Mouse (Mus musculus) CH12.LX (cell line): ENCODE measurements around the gene Samd14.
A peak's percentile ranks its signal among the peaks of the same experiment; 100 is the strongest.

ENCODE experiments used
- BHLHE40 ChIP-seq: IDR thresholded peaks from 2 replicates; pipeline ENCODE4 v1.6.1; 2011; ENCODE audit warnings: mild to moderate bottlenecking, low read depth, low read length, improper control_type of control experiment
- CHD1 ChIP-seq: IDR thresholded peaks from 2 replicates; pipeline ENCODE4 v1.6.1; 2012; ENCODE audit warnings: low read depth, low read length, improper control_type of control experiment, inconsistent platforms
- CTCF ChIP-seq, 2 experiments: IDR thresholded peaks in 1 of 2; conservative IDR thresholded peaks in 1 of 2; 2 replicates each; pipeline ENCODE4 v1.5.1; 2011 to 2012; ENCODE audit warnings: low read depth in 2 of 2, low read length in 2 of 2, improper control_type of control experiment in 1 of 2, inconsistent platforms in 1 of 2, mild to moderate bottlenecking in 1 of 2, moderate library complexity in 1 of 2
- EP300 ChIP-seq: IDR thresholded peaks from 2 replicates; pipeline ENCODE4 v1.6.1; 2011; ENCODE audit warnings: low read length, improper control_type of control experiment
- MAX ChIP-seq: IDR thresholded peaks from 2 replicates; pipeline ENCODE4 v1.6.1; 2011; ENCODE audit warnings: low read length, improper control_type of control experiment
- MAZ ChIP-seq: IDR thresholded peaks from 2 replicates; pipeline ENCODE4 v1.6.1; 2012; ENCODE audit warnings: low read depth, mild to moderate bottlenecking, inconsistent platforms, low read length, improper control_type of control experiment, moderate library complexity
- POLR2A ChIP-seq: IDR thresholded peaks from 2 replicates; pipeline ENCODE4 v1.6.1; 2011; ENCODE audit warnings: low read depth, mild to moderate bottlenecking, improper control_type of control experiment, low read length
- POLR2AphosphoS2 ChIP-seq: IDR thresholded peaks from 2 replicates; pipeline ENCODE4 v1.6.1; 2011; ENCODE audit warnings: low read depth, low read length, improper control_type of control experiment
- RAD21 ChIP-seq: IDR thresholded peaks from 2 replicates; pipeline ENCODE4 v1.6.1; 2011; ENCODE audit warnings: low read depth, mild to moderate bottlenecking, low read length, improper control_type of control experiment, moderate library complexity
- TBP ChIP-seq: conservative IDR thresholded peaks from 2 replicates; pipeline ENCODE4 v1.6.1; 2011; ENCODE audit warnings: low read depth, low read length, improper control_type of control experiment
- USF1 ChIP-seq: IDR thresholded peaks from 2 replicates; pipeline ENCODE4 v1.6.1; 2014; ENCODE audit warnings: low read depth, mild to moderate bottlenecking, inconsistent platforms, low read length, improper control_type of control experiment
- USF2 ChIP-seq: conservative IDR thresholded peaks from 2 replicates; pipeline ENCODE4 v1.6.1; 2011; ENCODE audit warnings: low read depth, low read length, improper control_type of control experiment

- TF ChIP-seq TBP (no peak), USF2 (no peak), EP300 (peak; percentile 28; the same call in 1 of the 2 replicates), MAZ (no peak), RAD21 (no peak), BHLHE40 (peak; percentile 28), MAX (no peak), CTCF (conservative IDR thresholded peaks at IDR 0.05 in 1 of 2, IDR thresholded peaks at IDR 0.05 in 1 of 2; ENCODE audit: low read depth in 2 of 2, low read length in 2 of 2) (no peak), POLR2AphosphoS2 (no peak), POLR2A (no peak), USF1 (no peak), CHD1 (no peak)
Measured at GRCm38 (mm10) chr11:94962534-94963101, 47.1 kb upstream of the Samd14 start.
